Mouse (Mus musculus) midbrain, postnatal 0 days (tissue): ENCODE measurements at regions not wholly inside any gene's neighbourhood (a gene's known extent, or its start where the extent isn't known, plus 50 kb on each side); places are given as distances from the start of the nearest gene placed in this dataset.

ENCODE experiments used
- ATAC-seq: fragments of 200-750 bp; cut with Nextera tagmentation; 2 replicates; pipeline ENCODE4 v1.8.0; 2017; ENCODE audit warnings: moderate number of reproducible peaks, mild to moderate bottlenecking, moderate TSS enrichment, moderate library complexity; ENCODE audit not compliant: low FRiP score
- DNase-seq: peaks from one replicate; pipeline ENCODE4 v3.0.0-alpha.2; 2015; ENCODE audit warnings: low spot score
- H3K27ac ChIP-seq: fragments of 300-500 bp; sonication (generic); 2 replicates; pipeline ENCODE4 v1.5.1; 2014; ENCODE audit warnings: low read depth, mild to moderate bottlenecking, low read length, mixed read lengths
- H3K27me3 ChIP-seq: fragments of 300-500 bp; sonication (generic); 2 replicates; pipeline ENCODE4 v1.6.1; 2014; ENCODE audit warnings: low read length, control low read depth, mixed read lengths; ENCODE audit not compliant: insufficient read depth
- H3K36me3 ChIP-seq: fragments of 300-500 bp; sonication (generic); 2 replicates; pipeline ENCODE4 v1.6.1; 2014; ENCODE audit warnings: low read length, control low read depth, mixed read lengths; ENCODE audit not compliant: insufficient read depth
- H3K4me1 ChIP-seq: fragments of 300-500 bp; sonication (generic); 2 replicates; pipeline ENCODE4 v1.6.1; 2014; ENCODE audit warnings: mild to moderate bottlenecking, control low read depth, antibody characterized with exemption, low read length, mixed read lengths; ENCODE audit not compliant: insufficient read depth
- H3K4me2 ChIP-seq: fragments of 300-500 bp; sonication (generic); 2 replicates; pipeline ENCODE4 v1.6.1; 2014; ENCODE audit warnings: low read depth, mild to moderate bottlenecking, low read length, mixed read lengths; ENCODE audit not compliant: poor library complexity, severe bottlenecking
- H3K4me3 ChIP-seq: fragments of 300-500 bp; sonication (generic); 2 replicates; pipeline ENCODE4 v1.5.1; 2014; ENCODE audit warnings: low read depth, mild to moderate bottlenecking, low read length, moderate library complexity
- H3K9ac ChIP-seq: fragments of 300-500 bp; sonication (generic); replicated peaks from 2 replicates; pipeline ENCODE4 v1.6.1; 2014; ENCODE audit warnings: mild to moderate bottlenecking, low read length, moderate library complexity, mixed read lengths; ENCODE audit not compliant: poor library complexity, severe bottlenecking
- H3K9me3 ChIP-seq: fragments of 300-500 bp; sonication (generic); 2 replicates; pipeline ENCODE4 v1.6.1; 2016; ENCODE audit warnings: low read length, control low read depth
- CTCF ChIP-seq: IDR thresholded peaks from 2 replicates; pipeline ENCODE4 v1.5.1; 2016; ENCODE audit warnings: antibody characterized with exemption, mild to moderate bottlenecking
- WGBS: fragments of 180-500 bp; shearing (Covaris S2); extraction: QIAGEN DNeasy Blood & Tissue Kit; methylation state at CpG from one replicate; pipeline ENCODE4 v1.1.7; 2014; 5-methylcytosine and 5-hydroxymethylcytosine counted together

- no peak overlapping the region for H3K27ac ChIP-seq
- 0 out of 2 replicates have a peak overlapping the region, but pooled peaks have one; percentile 3 for H3K4me2 ChIP-seq
- no peak for ATAC-seq
- no peak for TF ChIP-seq CTCF
- H3K27me3 ChIP-seq: no peaks in the 10 kb centered on the region
- 47% methylated on average over 4 of the region's 4 CpGs for WGBS
- no peaks in the 10 kb centered on the region for H3K9me3 ChIP-seq
- no peak overlapping the region for H3K9ac ChIP-seq
- H3K4me1 ChIP-seq: no peaks in the 10 kb centered on the region
- H3K4me3 ChIP-seq: no peak overlapping the region
- no peaks in the 10 kb centered on the region for H3K36me3 ChIP-seq
- DNase-seq: peak; percentile 63
Measured at GRCm38 (mm10) chr12:71748731-71749130, 82.1 kb upstream of the Daam1 start.

GRCm38 (mm10) chr12:71749668-71750067 lies 81.2 kb upstream of the Daam1 start:
- TF ChIP-seq CTCF: no peak
- no peaks in the 10 kb centered on the region for H3K36me3 ChIP-seq
- H3K27me3 ChIP-seq: no peaks in the 10 kb centered on the region
- ATAC-seq: no peak
- no peak overlapping the region for H3K4me2 ChIP-seq
- WGBS: 56% methylated on average over 2 of the region's 2 CpGs
- H3K27ac ChIP-seq: no peak overlapping the region
- H3K9ac ChIP-seq: no peak overlapping the region
- DNase-seq: peak; percentile 32
- H3K4me3 ChIP-seq: no peak overlapping the region
- H3K4me1 ChIP-seq: no peaks in the 10 kb centered on the region
- H3K9me3 ChIP-seq: no peaks in the 10 kb centered on the region

- H3K9me3 ChIP-seq: no peaks in the 10 kb centered on the region
- TF ChIP-seq CTCF: no peak
- ATAC-seq (no peak), DNase-seq (peak; percentile 45)
- no peak overlapping the region for H3K4me2 ChIP-seq
- no peaks in the 10 kb centered on the region for H3K36me3 ChIP-seq
- 72% methylated on average over 7 of the region's 7 CpGs for WGBS
- no peak overlapping the region for H3K4me3 ChIP-seq
- no peaks in the 10 kb centered on the region for H3K27me3 ChIP-seq
- no peak overlapping the region for H3K27ac ChIP-seq
- no peaks in the 10 kb centered on the region for H3K4me1 ChIP-seq
- no peak overlapping the region for H3K9ac ChIP-seq
Measured at GRCm38 (mm10) chr12:71752741-71753260, 78.1 kb upstream of the Daam1 start.

GRCm38 (mm10) chr12:71753276-71753675 lies 77.6 kb upstream of the Daam1 start:
- 89% methylated on average over 3 of the region's 3 CpGs for WGBS
- no peak overlapping the region for H3K27ac ChIP-seq
- H3K27me3 ChIP-seq: no peaks in the 10 kb centered on the region
- no peaks in the 10 kb centered on the region for H3K9me3 ChIP-seq
- no peaks in the 10 kb centered on the region for H3K4me1 ChIP-seq
- DNase-seq (no peak), ATAC-seq (no peak)
- no peak overlapping the region for H3K9ac ChIP-seq
- no peak overlapping the region for H3K4me2 ChIP-seq
- no peaks in the 10 kb centered on the region for H3K36me3 ChIP-seq
- no peak for TF ChIP-seq CTCF
- H3K4me3 ChIP-seq: no peak overlapping the region

- ATAC-seq: no peak
- 61% methylated on average over 4 of the region's 4 CpGs for WGBS
- peak; percentile 72 for TF ChIP-seq CTCF
- Histone ChIP-seq H3K4me1 (no peaks in the 10 kb centered on the region), H3K4me3 (no peak overlapping the region), H3K36me3 (no peaks in the 10 kb centered on the region), H3K9me3 (no peaks in the 10 kb centered on the region), H3K9ac (no peak overlapping the region), H3K27ac (no peak overlapping the region), H3K27me3 (no peaks in the 10 kb centered on the region), H3K4me2 (no peak overlapping the region)
- peak; percentile 67 for DNase-seq
Measured at GRCm38 (mm10) chr12:71763194-71763593, 67.7 kb upstream of the Daam1 start.

GRCm38 (mm10) chr12:71766086-71766485 lies 64.8 kb upstream of the Daam1 start:
- no peaks in the 10 kb centered on the region for H3K9me3 ChIP-seq

More at GRCm38 (mm10) chr12:71766086-71766485, 64.8 kb upstream of the Daam1 start:
- H3K4me3 ChIP-seq: no peak overlapping the region
- no peak for DNase-seq
- ATAC-seq: no peak
- no peak overlapping the region for H3K27ac ChIP-seq
- no peak overlapping the region for H3K9ac ChIP-seq
- no peaks in the 10 kb centered on the region for H3K36me3 ChIP-seq
- no peaks in the 10 kb centered on the region for H3K27me3 ChIP-seq
- no peak for TF ChIP-seq CTCF
- no peak overlapping the region for H3K4me2 ChIP-seq
- 91% methylated on average over 4 of the region's 4 CpGs for WGBS
- H3K4me1 ChIP-seq: no peaks in the 10 kb centered on the region
